ENCODE assay signal across 9 mouse cellular contexts in the genomic region with DNA sequence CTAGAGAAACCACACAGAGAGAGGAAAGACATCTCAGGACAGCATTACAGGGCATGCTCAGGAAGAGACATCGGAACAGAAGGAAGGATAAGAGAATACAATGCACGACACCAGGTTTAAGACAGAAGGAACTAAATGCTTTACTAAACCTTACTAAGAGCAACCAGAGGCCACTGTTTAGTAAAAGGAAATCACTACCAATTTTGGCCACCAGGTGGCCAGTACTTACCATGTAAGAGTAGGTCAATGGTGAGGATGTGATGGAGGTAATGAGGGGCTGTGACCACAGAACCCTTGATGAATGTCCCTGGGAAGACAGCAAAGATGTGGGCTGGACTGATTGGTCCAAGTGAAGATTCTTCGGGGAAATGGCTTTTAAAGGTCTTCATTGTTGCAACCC.
DNase-seq lines count a peak whose midpoint lies in the region; TF ChIP-seq lines count a peak whose summit lies in the region.
"Had no signal": no experiment of that assay in that cellular context is flagged by ENCODE, and none has a peak within 500 bp of the region (broad histone marks: within the 10 kb centered on the region; RNA-seq: fewer than 3 reads in every experiment).

No protein-coding gene starts in this region.

- H3K4me3 ChIP-seq in thymus, adult 2 months (ENCODE audit: control insufficient read depth, insufficient read depth, low read length), result no peak overlapping the region
- H3K4me3 ChIP-seq: hindbrain, embryonic 15.5 days had no signal

- WGBS in thymus, adult 2 months, result 78% methylated on average over 3 of the region's 3 CpGs

- no peak overlapping the region for H3K27ac ChIP-seq in thymus, adult 2 months (ENCODE audit: control insufficient read depth, insufficient read depth, low read length)
- H3K27ac ChIP-seq: hindbrain, embryonic 15.5 days had no signal

- no peak for TF ChIP-seq CTCF in thymus, adult 2 months (IDR thresholded peaks at IDR 0.05; ENCODE audit: borderline replicate concordance, control insufficient read depth, extremely low read depth, insufficient read depth, low read length, poor library complexity)

- H3K36me3 ChIP-seq in thymus, adult 2 months (ENCODE audit: control insufficient read depth, insufficient read depth, low read length), result no peaks in the 10 kb centered on the region
- H3K36me3 ChIP-seq: hindbrain, embryonic 15.5 days had no signal

- H3K4me1 ChIP-seq in thymus, adult 2 months (replicated peaks; ENCODE audit: control insufficient read depth, insufficient read depth, low read length), result no peaks in the 10 kb centered on the region

- H3K27me3 ChIP-seq in thymus, adult 2 months (ENCODE audit: control insufficient read depth, insufficient read depth, low read length), result no peaks in the 10 kb centered on the region
- H3K27me3 ChIP-seq: hindbrain, embryonic 15.5 days had no signal

- no peak for TF ChIP-seq POLR2A in thymus, adult 2 months (IDR thresholded peaks at IDR 0.05; ENCODE audit: control insufficient read depth, extremely low read depth, insufficient read depth, low read length, poor library complexity)

- peak; percentile 61 for DNase-seq in heart, adult 11 months
- DNase-seq in heart, adult 9 months (ENCODE audit: low spot score in 2 of 2), result no peak
- DNase-seq in thymus, adult 2 months, result peak; percentile 61
- no peak for DNase-seq in thymus, adult 18-20 months
- peak; percentile 89 for DNase-seq in induced T-regulatory cell, adult 2 months (ENCODE audit: low read depth)
- peak; percentile 73 for DNase-seq in thymus, postnatal 4 days
- no peak for DNase-seq in frontal cortex, postnatal 25 days (ENCODE audit: low spot score in 2 of 2)
- no peak for DNase-seq in gastrocnemius, postnatal 10 days

Comparison
In these comparisons a context has a peak if more than half of its experiments do, and no peak if none do; other contexts are left out.
1. DNase-seq: peak in heart, adult 11 months (single experiment), thymus, adult 2 months (single experiment), induced T-regulatory cell, adult 2 months (single experiment) and thymus, postnatal 4 days (single experiment); none in heart, adult 9 months (0 of 2), thymus, adult 18-20 months (0 of 2), frontal cortex, postnatal 25 days (0 of 2) and gastrocnemius, postnatal 10 days (single experiment).